Mouse (Mus musculus): ENCODE results near the gene Pir. TPM values are rescaled to one million over a fixed set of nuclear protein-coding genes. Genes with fewer than 3 reads are reported as not detected.

The Pir gene
- total and polyA plus RNA-seq, 3 experiments = not detected

DNA sequence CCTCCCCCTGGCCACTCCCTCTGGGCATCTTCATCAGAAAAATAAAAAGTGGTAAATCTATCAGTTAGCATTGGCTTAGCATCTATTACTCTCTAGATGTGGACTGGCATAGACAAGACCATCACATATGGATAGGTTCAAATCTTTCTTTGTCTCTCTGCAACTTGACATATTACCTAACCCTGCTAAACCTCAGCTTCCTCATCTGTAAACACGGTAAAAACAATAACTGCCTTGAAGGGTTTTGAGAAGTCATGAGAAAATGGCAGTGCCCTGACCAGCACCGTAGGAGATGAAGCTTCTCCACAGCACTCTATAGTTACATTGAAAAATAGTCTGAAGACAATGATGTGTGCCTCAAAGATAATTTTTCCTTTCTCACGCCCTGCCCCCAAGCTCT, 12.6 kb upstream of the Pir start:
- DNase-seq (ENCODE audit: extremely low read depth) = no peak
- Histone ChIP-seq H3K9ac (ENCODE audit: insufficient read depth, low read depth) (no peak overlapping the region), H3K27me3 (replicated peaks) (no peaks in the 10 kb centered on the region), H3K4me3 (replicated peaks in 1 of 3; ENCODE audit: low read depth in 2 of 3, low read length in 2 of 3, poor library complexity in 1 of 3) (no peak overlapping the region), H3K36me3 (replicated peaks in 1 of 2; ENCODE audit: control insufficient read depth in 1 of 2, insufficient read depth in 1 of 2, low read length in 1 of 2) (no peaks in the 10 kb centered on the region), H3K27ac (ENCODE audit: insufficient read depth, low read depth) (no peak overlapping the region), H3K79me2 (replicated peaks; ENCODE audit: control insufficient read depth, extremely low read depth, insufficient read depth, poor library complexity, severe bottlenecking) (no peaks in the 10 kb centered on the region), H3K4me1 (ENCODE audit: control insufficient read depth in 1 of 2, insufficient read depth in 2 of 2) (peaks cover 0 to 23% of the 10 kb centered on the region in 2 experiments; a peak in 2 of 4 replicates), H3K9me3 (replicated peaks; ENCODE audit: low read length) (no peaks in the 10 kb centered on the region), H3K4me2 (ENCODE audit: insufficient read depth, low read depth, poor library complexity, severe bottlenecking) (no peak overlapping the region)
- dilution Hi-C loops (cut with MboI; ENCODE audit: extremely low pct_ligation_motif_present, extremely low pct_unique_long_range_greater_than_20kb, low sequenced_read_pairs) (no loop called here), in situ Hi-C loops (cut with MboI; ENCODE audit: low pct_ligation_motif_present, low pct_unique_long_range_greater_than_20kb, low sequenced_read_pairs) (no loop called here)
- TF ChIP-seq USF1 (IDR thresholded peaks at IDR 0.05; ENCODE audit: low read depth, low read length) (no peak), IRF4 (IDR thresholded peaks at IDR 0.05; ENCODE audit: low read depth, low read length) (no peak), PAX5 (IDR thresholded peaks at IDR 0.05; ENCODE audit: low read length) (no peak), JUND (conservative IDR thresholded peaks at IDR 0.05; ENCODE audit: low read depth, low read length) (no peak), SIN3A (IDR thresholded peaks at IDR 0.05; ENCODE audit: low read length) (no peak), TBP (conservative IDR thresholded peaks at IDR 0.05; ENCODE audit: low read depth, low read length) (no peak), MEF2A (IDR thresholded peaks at IDR 0.05; ENCODE audit: borderline replicate concordance, low read depth, low read length) (no peak), CHD1 (IDR thresholded peaks at IDR 0.05; ENCODE audit: low read depth, low read length) (no peak), ZC3H11A (IDR thresholded peaks at IDR 0.05; ENCODE audit: low read depth, low read length) (no peak), POLR2A (IDR thresholded peaks at IDR 0.05; ENCODE audit: low read depth, low read length) (no peak), MAZ (IDR thresholded peaks at IDR 0.05; ENCODE audit: low read depth, low read length) (no peak), E2F4 (IDR thresholded peaks at IDR 0.05; ENCODE audit: insufficient replicate concordance, low read depth, low read length) (no peak), KAT2A (IDR thresholded peaks at IDR 0.05; ENCODE audit: insufficient replicate concordance, low read length) (no peak), RAD21 (IDR thresholded peaks at IDR 0.05; ENCODE audit: low read depth, low read length) (no peak), ZKSCAN1 (IDR thresholded peaks at IDR 0.05; ENCODE audit: borderline replicate concordance, low read depth, low read length) (no peak), GABPA (IDR thresholded peaks at IDR 0.05; ENCODE audit: insufficient replicate concordance, low read depth, low read length) (no peak), BHLHE40 (IDR thresholded peaks at IDR 0.05; ENCODE audit: low read depth, low read length) (no peak)

- Histone ChIP-seq H3K9me3 (replicated peaks; ENCODE audit: low read length) (no peaks in the 10 kb centered on the region), H3K27me3 (replicated peaks) (no peaks in the 10 kb centered on the region), H3K4me1 (ENCODE audit: control insufficient read depth in 1 of 2, insufficient read depth in 2 of 2) (peaks cover 0 to 23% of the 10 kb centered on the region in 2 experiments; a peak in 2 of 4 replicates), H3K4me3 (replicated peaks in 1 of 3; ENCODE audit: low read depth in 2 of 3, low read length in 2 of 3, poor library complexity in 1 of 3) (no peak within 1 kb of the TSS), H3K9ac (ENCODE audit: insufficient read depth, low read depth) (no peak within 1 kb of the TSS), H3K79me2 (replicated peaks; ENCODE audit: control insufficient read depth, extremely low read depth, insufficient read depth, poor library complexity, severe bottlenecking) (no peaks in the 10 kb centered on the region), H3K36me3 (replicated peaks in 1 of 2; ENCODE audit: control insufficient read depth in 1 of 2, insufficient read depth in 1 of 2, low read length in 1 of 2) (no peaks in the 10 kb centered on the region), H3K27ac (ENCODE audit: insufficient read depth, low read depth) (no peak within 1 kb of the TSS), H3K4me2 (ENCODE audit: insufficient read depth, low read depth, poor library complexity, severe bottlenecking) (peak within 1 kb of the TSS; percentile 37)
- TF ChIP-seq GABPA (IDR thresholded peaks at IDR 0.05; ENCODE audit: insufficient replicate concordance, low read depth, low read length) (no peak), MAX (IDR thresholded peaks at IDR 0.05; ENCODE audit: low read length) (no peak), MAFK (IDR thresholded peaks at IDR 0.05; ENCODE audit: insufficient replicate concordance, low read length) (no peak), CHD2 (IDR thresholded peaks at IDR 0.05; ENCODE audit: low read length) (no peak)
- dilution Hi-C loops (cut with MboI; ENCODE audit: extremely low pct_ligation_motif_present, extremely low pct_unique_long_range_greater_than_20kb, low sequenced_read_pairs) (no loop called here), in situ Hi-C loops (cut with MboI; ENCODE audit: low pct_ligation_motif_present, low pct_unique_long_range_greater_than_20kb, low sequenced_read_pairs) (no loop called here)
- no peak for DNase-seq (ENCODE audit: extremely low read depth)
These were observed 11.1 kb upstream of the Pir start, which contains the start of gene Bmx for GRCm38 (mm10) chrX:164258057-164258456. Bmx (minus strand) TSS chrX:164258193.
